In genomic region chr2:127729671-127730070, GRCm38 (mm10) we compare ENCODE assay signal across 8 mouse cellular contexts. TPM values are rescaled to one million over a fixed set of nuclear protein-coding genes. Genes with fewer than 3 reads are reported as not detected.
DNase-seq lines count a peak whose midpoint lies in the region; ATAC-seq and TF ChIP-seq lines count a peak whose summit lies in the region.

Gene Mall (minus strand): TSS chr2:127729932.

- peak within 1 kb of the TSS; percentile 70 for H3K4me2 ChIP-seq in heart, embryonic 12.5 days
- H3K4me2 ChIP-seq in limb, embryonic 12.5 days = peak within 1 kb of the TSS; percentile 59

- peak within 1 kb of the TSS; percentile 55 for H3K9ac ChIP-seq in heart, embryonic 12.5 days
- peak within 1 kb of the TSS; percentile 54 for H3K9ac ChIP-seq in limb, embryonic 12.5 days (replicated peaks)

- peak within 1 kb of the TSS; percentile 67 for H3K4me3 ChIP-seq in testis, adult 2 months (ENCODE audit: control insufficient read depth, low read depth, low read length)
- peak within 1 kb of the TSS; percentile 39 for H3K4me3 ChIP-seq in heart, embryonic 12.5 days
- peak within 1 kb of the TSS; percentile 35 for H3K4me3 ChIP-seq in limb, embryonic 12.5 days (replicated peaks)
- no peak within 1 kb of the TSS; the same call in 1 of the 2 replicates for H3K4me3 ChIP-seq in layer of hippocampus, adult 2 months

- H3K27ac ChIP-seq in testis, adult 2 months (ENCODE audit: control insufficient read depth, insufficient read depth, low read depth, low read length) = no peak within 1 kb of the TSS
- no peak within 1 kb of the TSS for H3K27ac ChIP-seq in heart, embryonic 12.5 days (ENCODE audit: poor library complexity, severe bottlenecking)
- H3K27ac ChIP-seq in limb, embryonic 12.5 days = peak within 1 kb of the TSS; percentile 41; the same call in 1 of the 2 replicates
- H3K27ac ChIP-seq in layer of hippocampus, adult 2 months = no peak within 1 kb of the TSS

- no peak for TF ChIP-seq POLR2A in testis, adult 2 months (IDR thresholded peaks at IDR 0.05; ENCODE audit: control insufficient read depth, low read depth, low read length)

- ATAC-seq in heart, embryonic 12.5 days (ENCODE audit: insufficient number of reproducible peaks, low FRiP score) = peak; percentile 33; the same call in 1 of the 2 replicates
- ATAC-seq in limb, embryonic 12.5 days (ENCODE audit: insufficient number of reproducible peaks, insufficient read depth, low FRiP score, low TSS enrichment, low read depth) = no peak

- WGBS in heart, embryonic 12.5 days = 2% methylated on average over 26 of the region's 26 CpGs
- WGBS in limb, embryonic 12.5 days = 2% methylated on average over 26 of the region's 26 CpGs

- intact Hi-C loops in left cerebral cortex, postnatal 14 days (cut with DNase I) = no loop called here

- DNase-seq in testis, postnatal 10 days (ENCODE audit: low spot score) = no peak
- DNase-seq in retina, embryonic 14.5 days (ENCODE audit: low spot score) = peak; percentile 11
- DNase-seq in layer of hippocampus, adult 2 months (ENCODE audit: low spot score in 2 of 2) = no peak
- no peak for DNase-seq in spleen, adult 18-20 months
- no peak for DNase-seq in left cerebral cortex, postnatal 14 days (ENCODE audit: low spot score in 2 of 2)

- no peaks in the 10 kb centered on the region for H3K36me3 ChIP-seq in testis, adult 2 months (ENCODE audit: control insufficient read depth, insufficient read depth, low read length)
- no peaks in the 10 kb centered on the region for H3K36me3 ChIP-seq in heart, embryonic 12.5 days
- no peaks in the 10 kb centered on the region for H3K36me3 ChIP-seq in limb, embryonic 12.5 days

- no peaks in the 10 kb centered on the region for H3K27me3 ChIP-seq in testis, adult 2 months (ENCODE audit: control insufficient read depth, insufficient read depth, low read length)
- H3K27me3 ChIP-seq in heart, embryonic 12.5 days (replicated peaks) = peaks cover 10% of the 10 kb centered on the region
- H3K27me3 ChIP-seq in limb, embryonic 12.5 days = peaks cover 24% of the 10 kb centered on the region

- no peaks in the 10 kb centered on the region for H3K9me3 ChIP-seq in heart, embryonic 12.5 days (replicated peaks)
- no peaks in the 10 kb centered on the region for H3K9me3 ChIP-seq in limb, embryonic 12.5 days

- peaks cover 24% of the 10 kb centered on the region for H3K4me1 ChIP-seq in testis, adult 2 months (ENCODE audit: control insufficient read depth, insufficient read depth, low read length)
- peaks cover 28% of the 10 kb centered on the region for H3K4me1 ChIP-seq in heart, embryonic 12.5 days (replicated peaks)
- peaks cover 19% of the 10 kb centered on the region for H3K4me1 ChIP-seq in limb, embryonic 12.5 days (replicated peaks)

- no peak for TF ChIP-seq CTCF in testis, adult 2 months (IDR thresholded peaks at IDR 0.05; ENCODE audit: control insufficient read depth, insufficient read depth, insufficient replicate concordance, low read depth, low read length)
- no peak for TF ChIP-seq CTCF in layer of hippocampus, adult 2 months (conservative IDR thresholded peaks at IDR 0.05)

RNA-seq across cellular contexts. Expression of gene Mall, which starts in this region (rescaled TPM):
- 3.5 and 4.4 TPM in 2 replicates for polyA plus RNA-seq in testis, adult 2 months (2012; rRNA removed)
- polyA plus RNA-seq in heart, embryonic 12.5 days (2016; fragmentation: Nextera tagmentation; extraction: Ambion mirVana) = 3.4 and 3.5 TPM in 2 replicates
- 1.9 and 2.1 TPM in 2 replicates for polyA plus RNA-seq in limb, embryonic 12.5 days (2016; fragmentation: Nextera tagmentation; extraction: Ambion mirVana)
- under 1 TPM; 0.47 to 0.54 TPM for total RNA-seq in layer of hippocampus, adult 2 months (2021)
- 1 to 10 TPM in 1 of 2 experiments, under 1 TPM in 1; 0.80 to 1.2 TPM for total RNA-seq in left cerebral cortex, postnatal 14 days (2021)
